Mouse (Mus musculus) frontal cortex, postnatal 10 days (tissue): ENCODE data around the gene Kcnma1.

Experiments
- DNase-seq, 2 experiments: peaks; one replicate each; pipeline ENCODE4 v3.0.0; 2022; ENCODE audit warnings: low spot score in 2 of 2, mixed read lengths in 1 of 2

Kcnma1 gene

GRCm38 (mm10) chr14:23305288-23305687, 709.0 kb downstream of the Kcnma1 start:
- no peak for DNase-seq

DNA sequence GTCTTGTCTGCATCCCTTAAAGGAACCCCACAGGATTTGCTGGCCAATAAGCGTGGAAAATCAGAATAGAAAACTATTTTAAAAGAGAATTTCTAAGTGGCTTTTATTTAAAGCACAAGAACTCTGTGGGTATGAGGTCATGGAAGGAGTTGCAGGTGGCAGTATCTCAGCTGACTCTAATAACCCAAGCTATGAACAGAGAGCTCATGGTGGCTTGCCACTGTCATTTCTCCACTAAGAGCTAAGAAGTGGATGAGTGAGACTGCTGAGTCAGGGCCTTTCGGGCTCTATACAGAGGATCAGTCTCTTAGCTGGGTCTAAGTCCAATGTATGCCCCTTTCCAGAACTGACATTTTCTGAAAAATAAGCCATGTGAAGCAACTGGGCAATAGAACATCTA, 713.8 kb downstream of the Kcnma1 start:
- no peak for DNase-seq

DNA sequence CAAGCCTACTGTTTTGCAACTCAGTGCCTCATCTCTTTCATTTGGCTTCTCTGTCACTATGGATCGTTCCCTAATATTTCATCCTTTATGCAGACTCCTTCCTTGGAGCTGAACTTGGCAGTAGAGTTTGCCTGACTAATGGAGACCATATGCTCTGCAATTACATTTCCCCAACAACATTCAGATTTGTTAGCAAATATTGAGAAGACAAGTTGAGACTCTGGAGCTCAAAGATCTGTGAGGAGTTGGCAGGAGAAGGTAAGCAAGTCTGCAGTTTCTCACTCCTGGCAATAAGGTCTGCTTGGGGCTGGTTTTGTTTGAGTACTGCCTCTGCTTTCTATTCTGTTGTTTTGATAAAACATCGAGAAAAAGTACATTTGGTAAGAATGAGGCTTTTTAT, 723.7 kb downstream of the Kcnma1 start:
- no peak for DNase-seq

DNA sequence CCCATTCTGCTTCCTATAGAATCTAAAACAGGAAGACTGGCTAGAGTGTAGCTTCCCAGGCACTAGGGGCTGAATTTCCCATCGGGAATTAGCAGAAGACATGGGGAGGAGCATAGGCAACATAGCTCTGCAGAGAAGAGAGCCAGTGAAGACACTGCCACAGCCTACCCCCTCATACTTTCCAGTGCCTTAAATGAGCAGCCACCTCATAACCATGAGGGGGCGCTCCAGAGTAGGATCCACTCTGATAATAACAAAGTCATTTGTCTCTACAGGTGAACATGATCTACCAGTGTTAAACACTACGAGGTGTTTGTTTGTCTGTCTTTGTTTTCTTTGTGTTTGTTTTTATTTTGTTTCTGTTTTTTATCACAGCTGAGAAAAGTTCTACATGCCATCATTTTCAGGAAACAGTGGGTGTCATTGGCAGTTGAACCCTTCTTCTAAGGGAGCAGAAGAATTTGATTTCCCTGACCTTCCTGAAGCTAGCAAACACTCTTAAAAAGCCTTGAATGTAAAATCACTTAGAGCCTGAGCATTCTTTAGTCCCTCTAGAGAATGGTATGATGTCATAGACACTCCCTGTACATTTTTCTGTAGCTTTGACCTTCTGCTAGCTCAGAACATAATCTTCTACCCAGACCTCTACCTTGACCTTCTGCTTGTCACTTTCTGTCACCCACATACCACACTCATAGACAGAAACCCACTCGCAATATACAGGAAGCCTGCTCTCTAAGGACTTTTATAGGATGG, 747.6 kb downstream of the Kcnma1 start:
- DNase-seq = no peak

DNA sequence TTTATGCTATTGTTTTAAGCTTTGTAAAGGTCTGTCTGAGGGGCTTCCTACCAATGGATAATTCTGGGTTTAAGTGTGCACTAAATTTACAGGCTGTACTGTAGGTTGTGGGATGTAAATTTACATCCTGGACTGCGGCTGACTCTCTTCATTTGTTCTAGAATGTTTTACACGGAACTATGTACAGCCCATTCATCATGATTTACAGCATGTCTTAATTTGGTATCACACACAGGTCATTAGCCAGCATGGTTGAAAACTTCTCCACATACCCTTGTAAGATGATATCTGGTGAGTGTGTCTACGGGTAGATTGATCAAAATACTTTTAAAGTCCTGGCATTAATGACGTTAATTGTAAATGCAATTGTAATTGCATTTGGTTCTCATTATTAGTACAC, 761.1 kb downstream of the Kcnma1 start:
- no peak for DNase-seq

DNA sequence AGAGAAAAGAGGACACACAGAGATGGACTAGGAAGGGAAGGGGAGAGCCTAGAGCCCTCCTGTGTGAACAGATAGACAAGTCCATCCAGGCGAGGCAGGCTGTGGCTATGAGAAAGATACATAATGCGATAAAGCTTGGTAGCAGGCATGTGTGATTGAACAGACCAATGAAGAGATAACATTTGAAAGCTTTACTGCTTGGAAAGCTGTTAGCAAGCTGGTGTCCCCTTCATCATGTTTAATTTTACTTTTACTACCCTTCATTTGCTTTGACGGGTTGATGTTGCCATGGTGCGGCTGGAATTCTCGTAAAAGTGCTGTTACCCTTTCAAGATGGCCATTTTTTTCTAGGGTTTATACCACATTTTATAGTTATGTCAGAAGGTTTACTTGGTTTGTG, 769.8 kb downstream of the Kcnma1 start:
- DNase-seq = no peak

DNA sequence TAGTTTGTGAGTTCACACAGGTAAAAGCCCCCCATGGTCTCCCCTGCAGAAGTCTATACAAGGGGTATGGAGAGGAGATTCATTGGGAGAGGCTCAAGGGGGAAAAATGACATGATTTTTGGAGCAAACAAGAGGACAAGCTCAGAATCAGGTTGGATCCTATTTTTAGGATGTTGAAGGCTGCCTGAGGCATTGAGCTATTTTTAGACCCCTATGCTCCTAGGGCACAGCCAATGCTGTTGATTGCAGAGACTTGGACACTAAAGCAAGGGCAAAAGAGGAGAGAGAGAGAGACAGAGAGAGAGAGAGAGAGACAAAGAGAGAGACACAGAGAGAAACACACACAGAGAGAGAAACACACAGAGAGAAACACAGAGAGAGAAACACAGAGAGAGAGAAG, 770.4 kb downstream of the Kcnma1 start:
- DNase-seq = no peak
